Mouse (Mus musculus) forebrain, embryonic 13.5 days (tissue): Measurements from ENCODE around the gene Atp5d. TPM values are rescaled to one million over a fixed set of nuclear protein-coding genes. Genes with fewer than 3 reads are reported as not detected.
A peak's percentile ranks its signal among the peaks of the same experiment; 100 is the strongest.

Experiments used
- ATAC-seq: fragments of 200-750 bp; cut with Nextera tagmentation; 2 replicates; pipeline ENCODE4 v1.8.0; 2017
- H3K27ac ChIP-seq: fragments of 300-500 bp; sonication (generic); 2 replicates; pipeline ENCODE4 v1.5.1; 2015; ENCODE audit warnings: inconsistent platforms, mild to moderate bottlenecking, moderate library complexity
- H3K27me3 ChIP-seq: fragments of 300-500 bp; sonication (generic); 2 replicates; pipeline ENCODE4 v1.6.1; 2015; ENCODE audit warnings: mild to moderate bottlenecking, inconsistent platforms
- H3K36me3 ChIP-seq: fragments of 300-500 bp; sonication (generic); 2 replicates; pipeline ENCODE4 v1.6.1; 2015; ENCODE audit warnings: mild to moderate bottlenecking, inconsistent platforms; ENCODE audit not compliant: poor library complexity, severe bottlenecking
- H3K4me1 ChIP-seq: fragments of 300-500 bp; sonication (generic); 2 replicates; pipeline ENCODE4 v1.6.1; 2015; ENCODE audit warnings: inconsistent platforms
- H3K4me2 ChIP-seq: fragments of 300-500 bp; sonication (generic); 2 replicates; pipeline ENCODE4 v1.6.1; 2015; ENCODE audit warnings: inconsistent platforms, mild to moderate bottlenecking, moderate library complexity
- H3K4me3 ChIP-seq: fragments of 300-500 bp; sonication (generic); 2 replicates; pipeline ENCODE4 v1.5.1; 2015; ENCODE audit warnings: mild to moderate bottlenecking, inconsistent platforms
- H3K9ac ChIP-seq: fragments of 300-500 bp; sonication (generic); 2 replicates; pipeline ENCODE4 v1.6.1; 2015; ENCODE audit warnings: mild to moderate bottlenecking, inconsistent platforms
- H3K9me3 ChIP-seq: fragments of 300-500 bp; sonication (generic); replicated peaks from 2 replicates; pipeline ENCODE4 v1.6.1; 2016; ENCODE audit warnings: inconsistent platforms
- WGBS: fragments of 180-500 bp; shearing (Covaris S2); methylation state at CpG from one replicate; pipeline ENCODE4 v1.1.7; 2015; 5-methylcytosine and 5-hydroxymethylcytosine counted together
- polyA plus RNA-seq: library from polyadenylated mRNA; unstranded; fragments of >200 nt; fragmentation: Nextera tagmentation; extraction: Ambion mirVana; gene quantifications from 2 replicates; pipeline ENCODE4 v1.2.1, GENCODE M21; 2015

Atp5d gene
- polyA plus RNA-seq, 1 experiment from 2014 or later: 459 TPM

DNA sequence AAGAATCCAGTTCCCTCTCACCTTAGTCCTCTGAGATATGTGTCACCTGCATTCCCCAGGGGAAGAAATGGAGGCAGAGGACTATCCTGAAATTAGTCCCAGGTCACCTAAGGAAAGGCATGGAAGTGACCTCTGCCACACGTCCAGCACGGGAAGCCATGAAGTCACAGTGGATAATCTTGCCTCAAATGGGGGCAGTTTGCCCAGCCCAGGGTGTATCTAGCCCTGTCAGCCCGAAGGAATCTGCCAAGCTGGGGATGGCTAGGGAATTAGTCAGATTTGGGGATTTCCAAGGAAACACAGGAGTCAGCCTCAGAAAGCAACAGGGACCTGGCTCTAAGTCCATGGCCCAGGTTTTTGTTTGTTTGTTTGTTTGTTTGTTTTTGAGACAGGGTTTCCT lies 34.3 kb upstream of the Atp5d start:
- ATAC-seq: no peak
- no peak overlapping the region for H3K27ac ChIP-seq
- no peaks in the 10 kb centered on the region for H3K9me3 ChIP-seq
- H3K4me2 ChIP-seq: no peak overlapping the region
- H3K4me1 ChIP-seq: peaks cover 24% of the 10 kb centered on the region
- 0 out of 2 replicates have a peak, but pooled peaks cover 5% of the 10 kb centered on the region for H3K27me3 ChIP-seq
- WGBS: 74% methylated on average over 3 of the region's 3 CpGs
- no peak overlapping the region for H3K9ac ChIP-seq
- H3K4me3 ChIP-seq: no peak overlapping the region
- H3K36me3 ChIP-seq: no peaks in the 10 kb centered on the region

GRCm38 (mm10) chr10:80105460-80105859 lies 33.0 kb upstream of the Atp5d start, which contains the start of gene Sbno2:
Gene Sbno2 (minus strand): TSS chr10:80105571.
- no peak within 1 kb of the TSS for H3K27ac ChIP-seq
- H3K4me2 ChIP-seq: no peak within 1 kb of the TSS
- no peaks in the 10 kb centered on the region for H3K9me3 ChIP-seq
- H3K4me1 ChIP-seq: peaks cover 20% of the 10 kb centered on the region
- no peaks in the 10 kb centered on the region for H3K36me3 ChIP-seq
- no peak within 1 kb of the TSS; the same call in 1 of the 2 replicates for H3K9ac ChIP-seq
- ATAC-seq: no peak
- 0 out of 2 replicates have a peak, but pooled peaks cover 6% of the 10 kb centered on the region for H3K27me3 ChIP-seq
- no peak within 1 kb of the TSS for H3K4me3 ChIP-seq
- WGBS: 75% methylated on average over 5 of the region's 5 CpGs

DNA sequence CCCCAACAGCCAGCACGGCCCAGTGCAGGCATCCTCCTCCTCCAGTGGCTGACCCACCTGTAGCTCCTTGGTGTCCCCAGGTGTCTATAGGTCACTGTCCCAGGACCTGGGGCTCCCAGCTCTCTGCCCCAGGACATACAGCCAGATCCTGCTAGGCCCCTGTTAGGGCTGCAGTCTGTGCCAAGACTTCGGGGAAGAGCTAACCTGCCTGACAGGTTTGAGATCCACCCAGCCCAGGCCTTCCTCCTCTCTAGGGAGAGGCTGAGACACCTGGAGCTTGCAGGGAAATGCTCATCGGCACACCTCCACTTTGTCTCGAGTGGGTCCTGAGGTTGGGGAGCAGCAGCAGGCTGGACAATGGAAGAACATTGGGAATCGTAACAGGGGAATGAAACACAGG lies 32.5 kb upstream of the Atp5d start:
- Histone ChIP-seq H3K9me3 (no peaks in the 10 kb centered on the region), H3K4me2 (no peak overlapping the region), H3K36me3 (no peaks in the 10 kb centered on the region), H3K27ac (no peak overlapping the region), H3K27me3 (0 out of 2 replicates have a peak, but pooled peaks cover 7% of the 10 kb centered on the region), H3K4me1 (peaks cover 16% of the 10 kb centered on the region), H3K4me3 (no peak overlapping the region), H3K9ac (no peak overlapping the region)
- WGBS: 83% methylated on average over 5 of the region's 5 CpGs
- no peak for ATAC-seq

DNA sequence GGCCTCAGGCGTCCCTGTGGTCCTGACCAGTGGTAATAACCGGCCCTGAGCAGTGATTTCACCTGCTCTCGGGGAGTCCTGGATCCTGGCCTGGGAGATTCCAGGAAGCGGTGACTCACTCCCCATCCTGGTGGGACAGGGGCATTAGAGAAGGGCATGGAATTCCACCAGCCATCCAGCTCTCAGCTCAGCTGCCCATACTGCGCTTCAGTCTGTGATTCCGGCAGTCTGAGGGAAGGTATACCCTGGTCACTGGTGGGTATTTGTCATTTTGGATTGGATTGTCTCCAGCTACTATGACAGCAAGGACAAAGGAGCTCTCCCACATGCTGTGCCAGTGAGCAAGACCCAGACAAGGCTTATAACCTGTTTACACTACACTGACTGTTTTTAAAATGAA lies 30.8 kb upstream of the Atp5d start:
- Histone ChIP-seq H3K4me2 (no peak overlapping the region), H3K27me3 (0 out of 2 replicates have a peak, but pooled peaks cover 7% of the 10 kb centered on the region), H3K36me3 (no peaks in the 10 kb centered on the region), H3K9ac (no peak overlapping the region), H3K4me3 (no peak overlapping the region), H3K9me3 (no peaks in the 10 kb centered on the region), H3K4me1 (peaks cover 3% of the 10 kb centered on the region; the same call in 1 of the 2 replicates), H3K27ac (no peak overlapping the region)
- no peak for ATAC-seq
- WGBS: 67% methylated on average over 6 of the region's 6 CpGs

DNA sequence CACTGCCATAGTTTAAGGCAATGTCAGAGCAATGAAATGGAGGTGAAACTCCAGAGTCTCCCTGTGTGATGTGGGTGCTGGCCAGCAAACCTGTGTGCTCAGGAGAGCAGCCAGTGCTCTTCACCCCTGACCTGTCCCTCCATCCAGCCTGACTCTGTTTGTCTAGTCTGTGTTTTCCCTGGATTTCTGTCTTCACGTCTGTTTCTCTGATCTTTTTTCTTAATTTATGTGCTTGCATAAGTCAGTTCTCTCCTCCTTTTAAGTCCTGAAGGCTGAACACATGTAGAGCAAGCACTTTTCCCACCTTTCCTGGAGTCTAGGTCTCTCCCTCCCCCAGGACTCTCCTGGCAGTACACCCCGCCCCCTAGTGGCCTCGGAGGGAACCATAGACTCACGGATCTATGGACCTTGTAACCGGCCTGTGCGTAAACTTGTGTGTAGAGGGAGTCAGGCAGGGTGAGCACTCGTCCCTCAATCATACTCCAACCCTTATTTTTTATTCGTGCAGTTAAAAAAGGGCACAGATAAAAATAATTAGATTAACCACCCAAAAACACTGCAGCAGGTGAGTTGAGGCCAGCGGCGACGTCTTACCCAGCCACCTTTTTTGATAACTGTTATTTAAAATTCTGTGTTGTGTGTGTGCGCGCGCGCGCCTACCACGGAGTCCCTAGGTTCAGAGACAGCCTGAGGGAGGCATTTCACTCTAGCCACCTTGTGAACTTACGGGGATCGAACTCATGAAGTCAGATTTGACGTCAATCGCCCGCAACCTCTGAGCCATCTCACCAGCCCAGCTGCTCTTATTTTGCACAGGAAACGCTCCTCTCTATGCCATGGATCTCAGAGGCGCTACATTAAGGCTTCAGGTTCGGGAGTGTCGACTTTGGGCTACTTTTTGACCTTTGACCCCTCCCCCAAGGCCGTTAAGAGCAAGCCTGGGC lies 23.8 kb upstream of the Atp5d start:
- Histone ChIP-seq H3K9ac (no peak overlapping the region; the same call in 1 of the 2 replicates), H3K4me2 (peak overlapping the region; percentile 57), H3K4me3 (peak overlapping the region; percentile 77), H3K27me3 (0 out of 2 replicates have a peak, but pooled peaks cover 2% of the 10 kb centered on the region), H3K4me1 (peaks cover 37% of the 10 kb centered on the region), H3K36me3 (peaks cover 21% of the 10 kb centered on the region), H3K9me3 (no peaks in the 10 kb centered on the region), H3K27ac (peak overlapping the region; percentile 67)
- ATAC-seq: peak; percentile 40
- 3% methylated on average over 27 of the region's 27 CpGs for WGBS

DNA sequence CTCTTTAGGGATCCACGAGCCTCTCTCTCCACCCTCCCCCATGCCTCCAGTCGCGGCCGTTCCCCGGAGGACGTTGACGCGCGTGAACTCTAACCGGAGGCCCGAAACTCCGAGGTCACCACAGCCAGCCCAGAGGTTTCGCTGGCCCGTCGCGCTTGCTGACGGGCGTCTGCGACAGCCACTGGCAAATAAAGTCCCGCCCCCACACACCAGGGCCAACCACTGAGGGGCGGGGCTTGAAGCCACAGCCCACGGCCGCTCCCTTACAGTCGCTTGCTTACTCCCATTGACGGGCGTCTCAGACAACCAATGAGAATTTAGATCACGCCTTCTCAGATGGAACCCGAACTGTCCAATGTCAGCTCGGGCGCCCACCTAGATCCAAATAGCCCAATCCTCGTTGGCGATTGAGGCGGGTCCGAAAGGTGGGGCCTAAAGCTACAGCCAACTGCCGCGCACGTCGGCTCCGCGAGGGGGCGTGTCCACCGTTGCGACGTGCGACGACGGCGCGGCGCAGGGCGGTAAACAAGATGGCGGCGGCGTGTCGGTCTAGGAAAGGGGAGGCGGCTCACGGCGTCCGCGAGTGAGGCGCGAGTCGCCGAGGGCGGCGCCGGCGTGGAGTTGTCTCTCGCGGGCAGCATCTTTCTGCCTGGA lies 23.0 kb upstream of the Atp5d start, which contains the start of gene Stk11:
Gene Stk11 (plus strand): TSS at position 514 of the 654 bp plus-strand sequence.
- peak within 1 kb of the TSS; percentile 90 for H3K9ac ChIP-seq
- WGBS: under 1% methylated on average over 68 of the region's 70 CpGs
- peak; percentile 98 for ATAC-seq
- H3K27ac ChIP-seq: peak within 1 kb of the TSS; percentile 75
- peaks cover 45% of the 10 kb centered on the region for H3K4me1 ChIP-seq
- peak within 1 kb of the TSS; percentile 77 for H3K4me3 ChIP-seq
- 0 out of 2 replicates have a peak, but pooled peaks cover 1% of the 10 kb centered on the region for H3K27me3 ChIP-seq
- H3K4me2 ChIP-seq: peak within 1 kb of the TSS; percentile 99
- no peaks in the 10 kb centered on the region for H3K9me3 ChIP-seq
- peaks cover 29% of the 10 kb centered on the region for H3K36me3 ChIP-seq

GRCm38 (mm10) chr10:80115944-80116335 lies 22.5 kb upstream of the Atp5d start:
- H3K36me3 ChIP-seq: peaks cover 34% of the 10 kb centered on the region
- ATAC-seq: no peak; the same call in 1 of the 2 replicates
- WGBS: under 1% methylated on average over 63 of the region's 63 CpGs
- H3K4me3 ChIP-seq: peak overlapping the region; percentile 77
- H3K4me2 ChIP-seq: peak overlapping the region; percentile 99
- H3K27ac ChIP-seq: peak overlapping the region; percentile 75
- H3K4me1 ChIP-seq: peaks cover 50% of the 10 kb centered on the region
- H3K9me3 ChIP-seq: no peaks in the 10 kb centered on the region
- peak overlapping the region; percentile 90 for H3K9ac ChIP-seq
- H3K27me3 ChIP-seq: no peaks in the 10 kb centered on the region

DNA sequence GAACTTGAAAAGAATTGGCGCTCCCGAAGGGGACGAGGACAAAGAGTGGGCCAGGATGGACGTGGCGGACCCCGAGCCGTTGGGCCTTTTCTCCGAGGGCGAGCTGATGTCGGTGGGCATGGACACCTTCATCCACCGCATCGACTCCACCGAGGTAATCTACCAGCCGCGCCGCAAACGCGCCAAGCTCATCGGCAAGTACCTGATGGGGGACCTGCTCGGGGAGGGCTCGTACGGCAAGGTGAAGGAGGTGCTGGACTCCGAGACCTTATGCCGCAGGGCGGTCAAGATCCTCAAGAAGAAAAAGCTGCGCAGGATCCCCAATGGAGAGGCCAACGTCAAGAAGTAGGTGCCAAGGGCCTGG lies 21.9 kb upstream of the Atp5d start:
- no peak for ATAC-seq
- Histone ChIP-seq H3K27me3 (no peaks in the 10 kb centered on the region), H3K4me1 (peaks cover 50% of the 10 kb centered on the region), H3K36me3 (peaks cover 39% of the 10 kb centered on the region), H3K4me3 (peak overlapping the region; percentile 77), H3K9ac (peak overlapping the region; percentile 90), H3K27ac (no peak overlapping the region; the same call in 1 of the 2 replicates), H3K4me2 (peak overlapping the region; percentile 99), H3K9me3 (no peaks in the 10 kb centered on the region)
- WGBS: 1% methylated on average over 27 of the region's 27 CpGs

DNA sequence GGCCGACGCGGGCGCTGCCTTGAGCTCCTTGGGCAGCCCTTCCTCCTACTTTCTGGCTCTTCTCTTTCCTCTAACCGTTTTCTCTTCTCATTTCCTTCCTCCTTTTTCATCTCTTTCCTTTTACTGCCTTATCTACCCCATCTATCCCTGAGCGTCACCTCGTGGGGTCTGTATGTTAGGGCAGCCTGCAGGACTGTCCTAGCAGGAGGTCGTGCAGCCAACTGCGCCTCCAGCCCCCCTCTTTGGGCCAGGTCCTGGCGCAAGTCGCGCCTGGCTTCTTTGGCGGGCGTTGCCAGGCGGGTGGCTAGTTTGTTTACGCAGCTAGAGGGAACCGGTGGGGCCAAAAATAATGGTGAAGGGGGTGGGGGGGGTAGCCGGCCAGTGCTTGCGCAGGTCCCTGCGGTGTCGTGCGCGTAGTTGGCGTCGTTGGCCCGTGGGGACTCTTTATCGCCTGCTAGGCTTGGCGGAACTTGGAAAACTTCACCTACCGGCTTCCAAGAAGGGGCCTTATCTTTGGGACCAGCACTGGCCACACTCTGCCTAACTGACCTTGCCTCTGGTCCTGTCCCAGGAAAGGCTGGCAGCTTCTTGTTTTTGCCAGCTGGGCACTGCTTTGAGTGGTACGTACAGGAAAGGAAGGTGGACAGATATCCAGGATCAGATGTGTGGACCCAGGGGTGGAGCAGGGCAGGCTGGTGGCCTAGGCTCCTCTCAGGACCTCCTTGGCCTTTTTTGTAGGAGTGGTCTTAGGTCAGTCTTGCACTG lies 21.3 kb upstream of the Atp5d start:
- H3K9ac ChIP-seq: peak overlapping the region; percentile 90
- no peak overlapping the region; the same call in 1 of the 2 replicates for H3K27ac ChIP-seq
- peak overlapping the region; percentile 77 for H3K4me3 ChIP-seq
- no peaks in the 10 kb centered on the region for H3K9me3 ChIP-seq
- WGBS: 4% methylated on average over 30 of the region's 30 CpGs
- ATAC-seq: no peak
- no peaks in the 10 kb centered on the region for H3K27me3 ChIP-seq
- peak overlapping the region; percentile 99 for H3K4me2 ChIP-seq
- H3K36me3 ChIP-seq: peaks cover 45% of the 10 kb centered on the region
- H3K4me1 ChIP-seq: peaks cover 50% of the 10 kb centered on the region

DNA sequence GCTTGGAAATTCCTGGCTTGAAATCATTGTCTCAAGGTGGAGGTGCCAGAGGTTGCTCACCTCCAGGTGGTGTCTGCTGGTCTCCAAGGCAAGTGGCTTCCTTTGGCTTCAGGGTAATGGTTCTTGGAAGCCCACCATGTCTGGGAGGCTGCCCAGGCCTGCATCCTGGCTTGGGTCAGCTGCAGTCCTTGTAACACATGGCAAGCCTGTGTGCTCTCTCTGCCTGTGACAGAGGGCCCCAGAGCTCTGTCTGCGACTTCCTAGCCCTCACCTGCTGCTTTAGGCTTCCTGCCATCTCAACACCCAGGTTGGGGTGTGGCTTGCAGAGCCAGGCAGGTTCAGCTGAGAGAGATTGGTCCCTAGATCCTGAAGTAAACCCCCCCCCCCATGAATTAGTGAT lies 20.7 kb upstream of the Atp5d start:
- H3K27ac ChIP-seq: peak overlapping the region; percentile 68

DNA sequence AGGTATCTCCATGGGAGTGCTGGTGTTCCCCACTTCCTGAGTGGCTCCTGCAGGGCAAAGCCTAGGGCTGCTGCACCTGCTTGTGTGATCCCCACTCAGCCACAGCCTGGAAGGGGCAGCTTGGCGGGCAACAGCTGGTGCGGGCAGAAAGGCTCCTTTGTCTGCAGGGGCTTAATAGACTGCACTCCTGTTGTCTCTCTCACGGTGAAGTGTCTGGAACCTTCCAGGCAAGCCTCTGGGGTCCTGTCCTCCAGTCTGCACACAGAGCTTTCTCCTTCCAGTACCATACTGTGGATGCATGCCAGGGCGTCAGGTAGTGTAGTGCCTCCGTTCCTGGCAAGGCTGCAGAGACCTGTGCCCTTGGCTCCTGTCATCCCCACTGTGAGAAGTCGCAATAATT lies 19.9 kb upstream of the Atp5d start:
- peak overlapping the region; percentile 99 for H3K4me2 ChIP-seq
- H3K9ac ChIP-seq: peak overlapping the region; percentile 90
- peak overlapping the region; percentile 77 for H3K4me3 ChIP-seq
- no peaks in the 10 kb centered on the region for H3K27me3 ChIP-seq
- H3K36me3 ChIP-seq: peaks cover 57% of the 10 kb centered on the region
- ATAC-seq: no peak
- 39% methylated on average over 6 of the region's 6 CpGs for WGBS
- H3K27ac ChIP-seq: peak overlapping the region; percentile 68
- H3K4me1 ChIP-seq: peaks cover 50% of the 10 kb centered on the region
- no peaks in the 10 kb centered on the region for H3K9me3 ChIP-seq

More for the DNA sequence above, 20.7 kb upstream of the Atp5d start:
- WGBS: 80% methylated on average over 1 of the region's 1 CpGs
- Histone ChIP-seq H3K9me3 (no peaks in the 10 kb centered on the region), H3K36me3 (peaks cover 50% of the 10 kb centered on the region), H3K9ac (peak overlapping the region; percentile 90), H3K27me3 (no peaks in the 10 kb centered on the region), H3K4me3 (peak overlapping the region; percentile 77), H3K4me1 (peaks cover 50% of the 10 kb centered on the region), H3K4me2 (peak overlapping the region; percentile 99)
- no peak for ATAC-seq
